Mouse (Mus musculus) olfactory bulb, adult 2 months (tissue): ENCODE data around the gene Krt8. TPM values are rescaled to one million over a fixed set of nuclear protein-coding genes. Genes with fewer than 3 reads are reported as not detected.
A peak's percentile ranks its signal among the peaks of the same experiment; 100 is the strongest.

Experiments used
- H3K27ac ChIP-seq: fragments of 200-500 bp; 2 replicates; pipeline ENCODE4 v1.5.1; 2012; ENCODE audit warnings: low read depth, low read length; ENCODE audit not compliant: insufficient read depth
- H3K4me1 ChIP-seq: fragments of 200-500 bp; 2 replicates; pipeline ENCODE4 v1.6.1; 2012; ENCODE audit warnings: low read length; ENCODE audit not compliant: control insufficient read depth, insufficient read depth
- H3K4me3 ChIP-seq: fragments of 200-500 bp; 2 replicates; pipeline ENCODE4 v1.5.1; 2012; ENCODE audit warnings: mild to moderate bottlenecking, low read depth, low read length, moderate library complexity; ENCODE audit not compliant: insufficient read depth
- CTCF ChIP-seq: fragments of 200-500 bp; IDR thresholded peaks from 2 replicates; pipeline ENCODE4 v1.5.1; 2012; ENCODE audit warnings: low read depth, mild to moderate bottlenecking, low read length, moderate library complexity; ENCODE audit not compliant: insufficient read depth
- POLR2A ChIP-seq: fragments of 200-500 bp; IDR thresholded peaks from 2 replicates; pipeline ENCODE4 v1.6.1; 2012; ENCODE audit warnings: mild to moderate bottlenecking, low read depth, low read length, moderate library complexity; ENCODE audit not compliant: insufficient read depth
- WGBS: fragments of 180-500 bp; shearing (Covaris S2); methylation state at CpG from one replicate; pipeline ENCODE4 v1.1.7; 2018; 5-methylcytosine and 5-hydroxymethylcytosine counted together
- polyA plus RNA-seq: library from polyadenylated mRNA; stranded (reverse); fragments of >200 nt; gene quantifications from 2 replicates; pipeline ENCODE4 v1.2.4, GENCODE M21; 2012; ENCODE audit warnings: low replicate concordance; ENCODE audit not compliant: missing spikeins, insufficient read depth, insufficient read length

Gene Krt8
- polyA plus RNA-seq, 1 experiment: not detected

DNA sequence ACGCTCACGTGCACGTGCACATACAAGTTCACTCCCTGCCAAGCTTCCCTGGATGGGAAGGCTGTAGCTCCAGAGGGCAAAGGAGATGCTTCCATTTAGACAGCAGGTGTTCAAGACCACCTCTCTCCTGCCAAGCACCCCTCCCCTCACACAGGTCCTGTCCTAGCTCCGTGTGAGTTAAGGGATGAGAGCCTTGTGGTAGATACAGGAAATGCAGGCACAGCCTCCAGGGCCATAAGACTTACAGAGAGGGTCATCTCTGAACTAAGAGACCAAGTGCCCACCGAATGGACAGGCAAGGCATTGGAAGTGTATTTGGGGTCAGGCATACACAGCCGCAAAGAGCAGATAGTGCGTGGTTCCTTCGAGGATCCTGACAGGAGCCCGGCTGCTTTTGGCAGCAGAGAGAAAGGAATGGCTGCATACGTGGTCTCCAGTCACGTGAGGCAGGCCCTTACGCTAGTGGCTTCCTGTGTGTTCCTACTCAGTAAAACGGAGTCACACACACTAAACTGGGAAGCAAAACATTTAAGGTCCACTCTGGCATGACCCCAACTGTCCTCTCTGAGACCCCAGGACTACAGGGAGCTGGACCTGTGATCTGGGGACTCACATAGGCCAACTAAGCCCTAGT, 20.9 kb downstream of the Krt8 start:
- WGBS: 85% methylated on average over 13 of the region's 13 CpGs
- no peak overlapping the region for H3K27ac ChIP-seq

DNA sequence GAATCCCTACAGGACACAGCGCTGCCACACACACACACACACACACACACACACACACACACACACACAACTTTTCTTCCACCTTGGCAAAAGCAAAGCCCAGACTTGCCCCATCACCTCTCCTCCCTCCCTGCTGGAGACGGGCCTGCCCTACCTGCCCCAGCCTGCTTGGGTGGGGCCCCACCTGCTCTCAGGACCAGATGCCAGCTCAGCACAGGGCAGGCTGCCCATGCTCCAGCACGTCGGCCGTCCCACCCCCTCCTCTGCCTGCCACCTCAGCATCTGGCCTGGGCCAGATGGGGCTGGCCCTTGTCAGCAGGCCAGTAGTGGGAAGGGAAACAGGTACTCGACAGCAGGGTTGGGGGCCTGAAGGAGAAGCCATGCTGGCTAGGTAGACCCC, 23.4 kb downstream of the Krt8 start:
- peaks cover 23% of the 10 kb centered on the region for H3K4me1 ChIP-seq
- no peak for TF ChIP-seq POLR2A
- TF ChIP-seq CTCF: no peak
- H3K4me3 ChIP-seq: no peak overlapping the region
- 76% methylated on average over 6 of the region's 6 CpGs for WGBS
- H3K27ac ChIP-seq: no peak overlapping the region

More for the DNA sequence above, 20.9 kb downstream of the Krt8 start:
- H3K4me1 ChIP-seq: 0 out of 2 replicates have a peak, but pooled peaks cover 5% of the 10 kb centered on the region
- TF ChIP-seq POLR2A: no peak
- no peak for TF ChIP-seq CTCF
- no peak overlapping the region for H3K4me3 ChIP-seq

DNA sequence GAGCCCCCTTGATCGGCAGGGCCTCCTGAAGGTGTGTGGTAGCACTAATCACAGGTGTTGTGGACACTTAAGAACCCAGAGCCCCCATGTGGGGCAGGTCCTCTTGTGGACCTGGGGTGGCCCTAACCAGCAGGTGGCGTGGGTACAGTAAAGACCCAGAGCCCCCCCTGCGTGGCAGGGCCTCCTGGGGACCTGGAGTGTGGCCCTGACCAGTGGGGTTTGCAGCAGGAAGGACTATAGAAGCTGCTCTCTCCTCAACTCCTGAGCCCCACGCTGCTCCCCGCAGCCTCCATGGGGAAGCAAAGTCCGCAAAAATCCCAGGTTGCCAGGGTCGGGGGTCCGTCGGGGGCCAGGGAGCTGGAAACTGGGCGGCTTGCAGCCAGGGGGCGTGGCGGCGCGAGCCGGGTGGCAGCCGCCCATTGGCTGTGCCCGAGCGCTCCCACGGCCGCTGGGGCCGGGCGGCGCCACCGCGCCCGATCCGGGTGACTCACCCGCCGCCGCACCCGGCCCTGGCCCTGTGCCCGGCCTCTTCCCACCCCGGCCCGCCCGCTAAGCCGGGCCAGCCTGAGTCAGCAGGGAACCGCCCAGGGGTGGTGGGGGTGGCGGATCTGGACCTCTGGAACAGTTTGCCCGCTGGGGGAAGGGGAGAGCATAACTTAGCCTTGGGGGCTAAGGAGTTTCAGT, 27.1 kb downstream of the Krt8 start:
- TF ChIP-seq CTCF: peak; percentile 39; the same call in 1 of the 2 replicates
- TF ChIP-seq POLR2A: no peak
- H3K27ac ChIP-seq: 0 out of 2 replicates have a peak overlapping the region, but pooled peaks have one; percentile 11
- H3K4me1 ChIP-seq: peaks cover 36% of the 10 kb centered on the region
- peak overlapping the region; percentile 18; the same call in 1 of the 2 replicates for H3K4me3 ChIP-seq
- WGBS: 5% methylated on average over 36 of the region's 39 CpGs

DNA sequence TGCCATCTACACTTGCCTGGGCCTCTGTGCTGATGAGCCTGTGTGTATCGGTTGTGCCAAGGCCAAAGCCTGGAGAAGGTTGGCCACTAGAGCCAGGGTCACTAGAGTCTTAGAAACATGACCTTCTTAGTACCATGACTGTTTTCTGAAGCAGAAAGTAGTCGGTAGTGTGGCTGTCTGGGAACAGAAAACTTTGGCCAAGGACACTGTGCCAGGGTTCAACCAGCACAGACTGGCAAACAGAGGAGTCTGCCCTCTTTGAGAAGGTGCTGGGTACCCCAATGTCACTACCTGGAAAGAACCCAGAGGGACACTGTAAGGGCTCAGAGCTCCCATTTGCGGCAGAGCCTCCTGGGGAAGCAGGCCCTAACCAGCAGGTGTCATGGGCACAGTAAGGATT, 27.6 kb downstream of the Krt8 start:
- 68% methylated on average over 3 of the region's 3 CpGs for WGBS
- no peak overlapping the region for H3K4me3 ChIP-seq
- TF ChIP-seq POLR2A (no peak), CTCF (no peak)

DNA sequence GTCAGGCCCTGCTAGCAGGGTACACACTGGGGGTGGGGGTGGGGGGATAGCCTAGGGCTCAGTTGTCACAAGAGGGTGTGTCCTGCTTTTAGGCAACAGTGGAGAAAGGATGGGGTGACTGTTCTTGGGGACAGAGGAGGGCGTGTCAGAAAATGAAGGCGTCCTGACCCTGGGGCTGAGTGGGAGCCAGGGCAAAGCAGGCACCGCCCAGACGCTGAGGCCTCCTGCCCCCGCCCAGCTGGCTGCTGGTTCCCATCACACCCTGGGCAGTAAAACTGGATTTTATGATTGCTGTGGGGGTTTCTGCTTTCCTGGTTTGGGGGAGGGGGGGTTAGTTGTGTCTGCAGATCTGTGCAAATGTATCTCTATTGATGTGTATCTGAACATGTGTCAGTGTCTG, 28.3 kb downstream of the Krt8 start:
- Histone ChIP-seq H3K27ac (no peak overlapping the region), H3K4me1 (peaks cover 36% of the 10 kb centered on the region), H3K4me3 (no peak overlapping the region)
- WGBS: 87% methylated on average over 5 of the region's 5 CpGs
- TF ChIP-seq CTCF (no peak), POLR2A (no peak)

More for the DNA sequence above, 27.6 kb downstream of the Krt8 start:
- H3K27ac ChIP-seq: no peak overlapping the region
- H3K4me1 ChIP-seq: peaks cover 36% of the 10 kb centered on the region

DNA sequence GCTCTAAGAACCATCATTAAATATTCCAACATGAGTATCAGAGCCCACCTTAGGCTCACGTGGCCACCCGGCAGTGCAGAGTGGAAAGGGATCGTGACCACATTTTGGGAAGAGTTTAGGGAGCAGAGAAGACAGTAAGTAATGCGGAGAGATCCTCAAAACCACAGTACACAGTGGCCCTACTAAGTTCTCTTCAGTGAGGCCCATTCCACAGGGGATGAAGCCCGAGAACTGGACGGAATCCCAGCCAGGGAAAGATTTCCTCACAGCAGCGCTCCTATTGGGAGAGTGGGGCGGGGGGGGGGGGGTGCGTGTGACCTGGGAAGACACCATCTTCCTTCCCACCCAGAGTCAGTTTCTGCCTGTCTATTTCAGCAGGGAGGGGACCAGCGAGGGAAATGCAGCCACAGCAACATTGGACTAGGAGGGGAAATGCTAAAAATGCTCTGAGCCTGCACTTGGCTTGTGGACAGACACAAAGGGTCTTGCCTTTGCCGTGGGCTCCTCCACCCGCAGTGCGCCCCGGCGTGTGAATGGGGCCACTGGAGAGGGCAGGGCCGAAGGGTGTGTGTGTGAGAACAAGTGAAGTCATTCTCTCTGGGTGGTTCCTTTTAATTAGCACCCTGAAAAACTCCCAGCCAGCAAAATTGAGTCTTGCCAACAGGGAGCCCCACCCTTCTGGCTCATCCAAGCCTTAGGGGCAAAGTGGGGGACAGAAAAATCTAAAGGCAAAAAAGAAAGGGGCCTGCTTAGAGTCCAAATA, 30.0 kb downstream of the Krt8 start:
- no peak overlapping the region for H3K4me3 ChIP-seq
- H3K27ac ChIP-seq: no peak overlapping the region
- TF ChIP-seq CTCF (no peak), POLR2A (no peak)
- H3K4me1 ChIP-seq: peaks cover 36% of the 10 kb centered on the region
- 36% methylated on average over 16 of the region's 16 CpGs for WGBS

DNA sequence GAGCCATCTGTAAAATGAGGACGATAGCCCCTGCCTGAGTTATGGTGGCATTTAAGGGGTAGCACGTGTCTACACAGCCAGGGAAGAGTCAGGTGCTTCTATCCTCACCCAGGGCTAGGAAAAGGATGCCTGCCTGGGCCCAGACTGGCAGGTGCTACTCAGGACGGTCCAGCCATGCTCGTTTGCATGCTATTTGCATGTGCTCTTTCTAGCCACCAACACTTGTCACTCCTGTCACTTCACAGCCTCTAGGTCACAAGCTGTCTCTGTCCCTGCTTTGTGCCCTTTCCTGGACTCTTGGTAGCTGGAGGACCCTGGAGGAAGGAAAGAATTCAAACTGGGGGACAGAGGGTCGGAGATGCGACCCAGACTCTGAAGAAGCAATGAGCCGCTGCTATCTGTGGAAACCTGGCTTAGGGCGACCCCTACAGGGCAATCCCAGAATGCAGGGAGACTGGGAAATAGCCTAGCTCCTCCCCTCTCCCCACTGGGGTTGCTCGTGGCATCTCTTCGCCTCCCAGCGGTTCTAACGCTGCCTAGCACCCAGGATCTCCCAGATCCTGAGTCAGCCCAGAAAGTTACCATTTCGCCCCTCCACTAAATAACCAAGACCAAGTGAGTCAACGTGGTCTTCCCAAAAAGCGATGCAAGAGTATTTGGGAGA, 30.7 kb downstream of the Krt8 start:
- Histone ChIP-seq H3K4me3 (no peak overlapping the region), H3K4me1 (peaks cover 36% of the 10 kb centered on the region), H3K27ac (no peak overlapping the region)
- WGBS: 13% methylated on average over 15 of the region's 15 CpGs
- TF ChIP-seq CTCF (peak; percentile 88), POLR2A (no peak)

DNA sequence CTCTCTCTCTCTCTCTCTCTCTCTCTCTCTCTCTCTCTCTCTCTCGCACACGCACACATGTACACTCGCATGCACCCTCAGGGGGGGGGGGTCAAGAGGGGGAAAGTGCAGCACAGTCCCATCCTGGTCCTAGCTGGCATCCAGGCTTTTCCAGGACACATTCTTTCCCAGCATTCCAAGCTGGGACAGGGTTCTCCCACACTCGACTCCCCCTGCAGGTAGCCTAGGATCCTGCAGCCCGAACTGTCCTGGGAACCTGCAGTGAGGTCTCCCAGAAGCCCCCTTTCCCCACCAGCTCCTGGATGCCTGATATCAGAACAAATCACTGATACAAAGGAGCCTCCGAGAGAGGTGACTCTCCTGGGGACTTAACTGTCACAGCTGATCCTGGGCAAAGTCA, 33.7 kb downstream of the Krt8 start:
- H3K4me1 ChIP-seq: peaks cover 14% of the 10 kb centered on the region
- TF ChIP-seq CTCF (peak; percentile 39; the same call in 1 of the 2 replicates), POLR2A (no peak)

More for the DNA sequence above, 33.7 kb downstream of the Krt8 start:
- Histone ChIP-seq H3K4me3 (no peak overlapping the region), H3K27ac (no peak overlapping the region)
- WGBS: 21% methylated on average over 5 of the region's 6 CpGs
